Mouse (Mus musculus) ES-Bruce4 (cell line): Measurements from ENCODE around the gene Ppargc1a.

Experiments
- CTCF ChIP-seq: IDR thresholded peaks from one replicate; pipeline ENCODE4 v1.8.1; 2011; ENCODE audit warnings: low read depth, low read length
- POLR2A ChIP-seq: IDR thresholded peaks from one replicate; pipeline ENCODE4 v1.8.1; 2011; ENCODE audit warnings: low read length; ENCODE audit not compliant: insufficient read depth

DNA sequence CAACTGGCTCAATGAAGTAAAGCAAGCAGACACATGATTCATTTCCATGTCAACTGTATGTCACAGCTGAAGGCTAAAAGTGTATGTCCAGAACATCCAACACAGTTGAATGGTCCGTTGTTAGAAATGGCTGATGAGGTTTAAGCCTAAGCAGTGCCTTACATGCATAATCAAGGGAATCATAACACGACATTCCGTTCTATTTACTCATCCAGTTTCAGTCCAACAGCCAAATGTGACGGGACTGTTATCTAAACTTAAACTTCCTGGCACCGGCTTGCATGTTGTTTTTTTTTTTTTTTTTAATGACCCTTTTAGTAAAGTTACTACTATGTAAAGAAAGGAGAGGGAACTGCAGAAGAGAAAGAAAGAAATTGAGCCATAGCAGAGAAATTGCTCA is 101.5 kb downstream of the Ppargc1a start:
- no peak for TF ChIP-seq CTCF
- TF ChIP-seq POLR2A = no peak
